Mouse (Mus musculus): ENCODE results near the gene Fgd1. TPM values are rescaled to one million over a fixed set of nuclear protein-coding genes. Genes with fewer than 3 reads are reported as not detected.

Gene Fgd1
- polyA plus RNA-seq, 1 experiment from 2014 or later = 2.3 TPM

- H3K4me3 ChIP-seq (ENCODE audit: low read depth, low read length) = no peak overlapping the region
- H3K9me3 ChIP-seq (ENCODE audit: control insufficient read depth) = no peaks in the 10 kb centered on the region
- no peaks in the 10 kb centered on the region for H3K27me3 ChIP-seq (replicated peaks; ENCODE audit: control insufficient read depth, insufficient read depth, low read length)
- H3K36me3 ChIP-seq (ENCODE audit: control insufficient read depth, insufficient read depth) = no peaks in the 10 kb centered on the region
- no peaks in the 10 kb centered on the region for H3K4me1 ChIP-seq (replicated peaks; ENCODE audit: control insufficient read depth, insufficient read depth, low read length)
- H3K9ac ChIP-seq (ENCODE audit: low read depth, low read length) = no peak overlapping the region
- ATAC-seq = no peak
- WGBS = 61% methylated on average over 5 of the region's 5 CpGs
- no peak for TF ChIP-seq CTCF (IDR thresholded peaks at IDR 0.05; ENCODE audit: low read depth)
- H3K4me2 ChIP-seq (replicated peaks; ENCODE audit: low read depth) = no peak overlapping the region
- H3K27ac ChIP-seq (ENCODE audit: low read depth, low read length) = no peak overlapping the region
Measured at GRCm38 (mm10) chrX:151041223-151041622, 4.7 kb upstream of the Fgd1 start.

- Histone ChIP-seq H3K36me3 (ENCODE audit: control insufficient read depth, insufficient read depth) (no peaks in the 10 kb centered on the region), H3K27ac (ENCODE audit: low read depth, low read length) (no peak overlapping the region), H3K4me2 (replicated peaks; ENCODE audit: low read depth) (peak overlapping the region; percentile 77), H3K9me3 (ENCODE audit: control insufficient read depth) (no peaks in the 10 kb centered on the region), H3K4me3 (ENCODE audit: low read depth, low read length) (peak overlapping the region; percentile 61), H3K9ac (ENCODE audit: low read depth, low read length) (no peak overlapping the region), H3K4me1 (replicated peaks; ENCODE audit: control insufficient read depth, insufficient read depth, low read length) (no peaks in the 10 kb centered on the region), H3K27me3 (replicated peaks; ENCODE audit: control insufficient read depth, insufficient read depth, low read length) (no peaks in the 10 kb centered on the region)
- no peak for ATAC-seq
- 54% methylated on average over 11 of the region's 11 CpGs for WGBS
- TF ChIP-seq CTCF (IDR thresholded peaks at IDR 0.05; ENCODE audit: low read depth) = no peak
Measured at GRCm38 (mm10) chrX:151046321-151046720, 371 bp downstream of the Fgd1 start.

GRCm38 (mm10) chrX:151046777-151047430 is 954 bp downstream of the Fgd1 start:
- H3K27ac ChIP-seq (ENCODE audit: low read depth, low read length) = peak overlapping the region; percentile 57

GRCm38 (mm10) chrX:151047431-151048058 is 1.6 kb downstream of the Fgd1 start:
- H3K4me3 ChIP-seq (ENCODE audit: low read depth, low read length) = peak overlapping the region; percentile 61
- WGBS = 20% methylated on average over 50 of the region's 56 CpGs
- H3K27me3 ChIP-seq (replicated peaks; ENCODE audit: control insufficient read depth, insufficient read depth, low read length) = no peaks in the 10 kb centered on the region
- TF ChIP-seq CTCF (IDR thresholded peaks at IDR 0.05; ENCODE audit: low read depth) = no peak
- no peaks in the 10 kb centered on the region for H3K4me1 ChIP-seq (replicated peaks; ENCODE audit: control insufficient read depth, insufficient read depth, low read length)
- peak overlapping the region; percentile 65 for H3K9ac ChIP-seq (ENCODE audit: low read depth, low read length)
- ATAC-seq = peak; percentile 37; the same call in 1 of the 2 replicates
- H3K27ac ChIP-seq (ENCODE audit: low read depth, low read length) = peak overlapping the region; percentile 57
- peak overlapping the region; percentile 77 for H3K4me2 ChIP-seq (replicated peaks; ENCODE audit: low read depth)
- H3K9me3 ChIP-seq (ENCODE audit: control insufficient read depth) = no peaks in the 10 kb centered on the region
- no peaks in the 10 kb centered on the region for H3K36me3 ChIP-seq (ENCODE audit: control insufficient read depth, insufficient read depth)

More at GRCm38 (mm10) chrX:151046777-151047430, 954 bp downstream of the Fgd1 start:
- Histone ChIP-seq H3K9ac (ENCODE audit: low read depth, low read length) (peak overlapping the region; percentile 65), H3K36me3 (ENCODE audit: control insufficient read depth, insufficient read depth) (no peaks in the 10 kb centered on the region), H3K27me3 (replicated peaks; ENCODE audit: control insufficient read depth, insufficient read depth, low read length) (no peaks in the 10 kb centered on the region), H3K4me1 (replicated peaks; ENCODE audit: control insufficient read depth, insufficient read depth, low read length) (no peaks in the 10 kb centered on the region), H3K4me3 (ENCODE audit: low read depth, low read length) (peak overlapping the region; percentile 61), H3K9me3 (ENCODE audit: control insufficient read depth) (no peaks in the 10 kb centered on the region), H3K4me2 (replicated peaks; ENCODE audit: low read depth) (peak overlapping the region; percentile 77)
- WGBS = 17% methylated on average over 31 of the region's 62 CpGs
- TF ChIP-seq CTCF (IDR thresholded peaks at IDR 0.05; ENCODE audit: low read depth) = no peak
- ATAC-seq = peak; percentile 72

GRCm38 (mm10) chrX:151049661-151050215 is 3.8 kb downstream of the Fgd1 start:
- ATAC-seq = no peak
- no peak overlapping the region for H3K4me2 ChIP-seq (replicated peaks; ENCODE audit: low read depth)

GRCm38 (mm10) chrX:151050337-151050736 is 4.4 kb downstream of the Fgd1 start:
- Histone ChIP-seq H3K4me3 (ENCODE audit: low read depth, low read length) (no peak overlapping the region), H3K27ac (ENCODE audit: low read depth, low read length) (no peak overlapping the region), H3K9me3 (ENCODE audit: control insufficient read depth) (no peaks in the 10 kb centered on the region), H3K4me2 (replicated peaks; ENCODE audit: low read depth) (no peak overlapping the region), H3K4me1 (replicated peaks; ENCODE audit: control insufficient read depth, insufficient read depth, low read length) (0 out of 2 replicates have a peak, but pooled peaks cover 2% of the 10 kb centered on the region), H3K9ac (ENCODE audit: low read depth, low read length) (no peak overlapping the region), H3K27me3 (replicated peaks; ENCODE audit: control insufficient read depth, insufficient read depth, low read length) (no peaks in the 10 kb centered on the region), H3K36me3 (ENCODE audit: control insufficient read depth, insufficient read depth) (no peaks in the 10 kb centered on the region)
- ATAC-seq = no peak
- TF ChIP-seq CTCF (IDR thresholded peaks at IDR 0.05; ENCODE audit: low read depth) = no peak
- WGBS = 72% methylated on average over 7 of the region's 7 CpGs

More at GRCm38 (mm10) chrX:151049661-151050215, 3.8 kb downstream of the Fgd1 start:
- TF ChIP-seq CTCF (IDR thresholded peaks at IDR 0.05; ENCODE audit: low read depth) = no peak
- Histone ChIP-seq H3K9ac (ENCODE audit: low read depth, low read length) (no peak overlapping the region), H3K27me3 (replicated peaks; ENCODE audit: control insufficient read depth, insufficient read depth, low read length) (no peaks in the 10 kb centered on the region), H3K27ac (ENCODE audit: low read depth, low read length) (no peak overlapping the region), H3K9me3 (ENCODE audit: control insufficient read depth) (no peaks in the 10 kb centered on the region), H3K4me3 (ENCODE audit: low read depth, low read length) (no peak overlapping the region), H3K4me1 (replicated peaks; ENCODE audit: control insufficient read depth, insufficient read depth, low read length) (no peaks in the 10 kb centered on the region), H3K36me3 (ENCODE audit: control insufficient read depth, insufficient read depth) (no peaks in the 10 kb centered on the region)
- 55% methylated on average over 8 of the region's 8 CpGs for whole genome bisulfite sequencing

All from intestine, postnatal 0 days (tissue).